Mouse (Mus musculus): ENCODE measurements around the gene Dach1.

The Dach1 gene

DNA sequence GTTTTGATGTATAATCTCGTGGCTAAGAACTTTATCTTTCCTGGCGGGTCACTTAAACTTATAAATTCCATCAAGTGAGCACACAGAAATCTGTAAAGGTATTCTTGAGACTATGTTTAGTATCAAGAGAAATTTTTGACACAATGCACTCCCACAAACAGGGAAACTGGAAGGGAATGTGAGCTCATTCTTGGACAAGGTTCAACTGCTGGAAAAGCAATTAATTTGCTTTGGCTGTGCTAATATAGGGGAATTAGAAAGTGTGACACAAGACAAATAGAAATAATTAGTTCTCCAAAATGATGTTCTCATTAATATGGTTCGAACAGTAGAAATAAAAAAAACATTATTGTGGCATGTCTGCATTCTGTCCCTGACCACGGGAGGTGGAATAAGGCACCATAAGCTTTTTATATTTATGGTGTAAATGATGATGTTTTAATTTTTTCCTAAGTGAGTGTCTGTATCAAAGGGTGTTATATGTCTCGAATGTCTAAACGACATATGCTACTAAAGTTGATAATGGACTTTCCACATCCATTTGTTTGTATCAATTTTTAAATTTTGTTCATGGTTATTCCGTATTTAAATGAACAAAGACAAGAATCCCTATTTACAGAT lies 354.9 kb downstream of the Dach1 start:
- DNase-seq = no peak

DNA sequence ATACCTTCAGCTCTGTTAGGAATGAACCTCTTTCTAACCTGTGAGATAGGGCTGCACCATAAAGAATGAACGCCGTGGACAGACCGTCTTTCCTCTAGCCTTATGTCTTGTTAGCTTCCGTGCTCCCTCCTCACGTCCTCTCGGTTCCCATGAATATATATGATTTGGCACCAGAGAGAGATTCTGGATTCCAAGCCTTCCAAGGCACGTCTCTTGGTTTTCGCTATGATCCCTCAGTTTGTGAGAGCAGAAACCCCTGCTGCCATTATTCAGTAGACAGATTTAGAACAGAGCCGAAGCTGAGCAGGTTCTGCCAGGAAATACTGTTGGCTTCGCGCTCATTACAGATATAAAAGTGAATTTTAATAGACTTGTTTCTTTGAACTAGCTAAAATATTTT lies 356.0 kb downstream of the Dach1 start:
- no peak for DNase-seq

GRCm38 (mm10) chr14:97795385-97795952 lies 374.1 kb downstream of the Dach1 start:
- no peak for DNase-seq

DNA sequence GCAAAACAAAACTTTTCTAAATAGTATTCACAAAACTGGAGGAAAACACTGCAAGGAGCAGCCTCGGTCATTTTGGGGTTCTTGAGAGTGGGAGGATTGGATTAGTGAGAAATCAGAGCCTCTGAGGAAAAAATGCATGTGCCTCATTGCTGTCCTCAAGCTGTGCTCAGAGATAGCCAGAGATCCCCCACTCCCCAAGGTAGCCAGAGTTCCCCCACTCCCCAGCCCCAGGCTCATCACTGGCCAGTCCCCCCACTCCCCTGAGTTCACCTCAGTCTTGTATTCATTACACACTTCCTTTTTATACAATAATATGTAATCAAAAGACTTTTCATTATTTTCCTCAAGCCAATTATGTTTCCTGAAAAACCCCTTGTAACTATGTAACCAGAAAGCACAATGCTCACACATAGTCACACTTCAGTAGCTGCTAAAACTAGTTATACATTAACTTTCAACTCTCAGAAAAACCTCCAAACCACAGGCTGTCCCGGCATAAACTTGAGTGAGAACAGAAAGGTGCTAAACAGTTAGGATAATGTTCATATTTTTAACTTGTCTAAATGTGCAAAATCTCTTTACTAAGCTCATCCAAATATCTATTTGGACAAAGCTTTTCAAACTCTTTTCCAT lies 395.3 kb downstream of the Dach1 start:
- DNase-seq = no peak

- DNase-seq = no peak
Measured at GRCm38 (mm10) chr14:97754400-97754799, 415.2 kb downstream of the Dach1 start.

DNA sequence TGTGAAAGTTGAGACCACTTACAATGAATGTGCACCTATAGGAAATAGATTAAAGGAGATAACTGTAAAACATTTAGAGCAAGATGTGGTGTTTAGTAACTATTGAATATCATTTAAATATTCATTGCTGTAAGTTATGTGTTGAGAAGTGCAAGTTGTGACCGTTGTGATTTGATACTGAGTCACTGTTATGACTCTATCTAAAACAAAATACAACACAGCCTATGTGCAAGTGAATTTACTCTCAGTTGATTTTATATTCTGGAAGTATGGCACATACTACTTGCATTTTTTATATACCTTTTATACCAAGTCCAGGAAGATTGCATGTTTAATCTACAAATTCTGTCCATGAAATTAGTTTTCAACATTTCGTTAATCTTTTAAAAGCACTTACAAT lies 415.6 kb downstream of the Dach1 start:
- DNase-seq = no peak

- DNase-seq = no peak
Measured at GRCm38 (mm10) chr14:97743252-97743651, 426.3 kb downstream of the Dach1 start.

DNA sequence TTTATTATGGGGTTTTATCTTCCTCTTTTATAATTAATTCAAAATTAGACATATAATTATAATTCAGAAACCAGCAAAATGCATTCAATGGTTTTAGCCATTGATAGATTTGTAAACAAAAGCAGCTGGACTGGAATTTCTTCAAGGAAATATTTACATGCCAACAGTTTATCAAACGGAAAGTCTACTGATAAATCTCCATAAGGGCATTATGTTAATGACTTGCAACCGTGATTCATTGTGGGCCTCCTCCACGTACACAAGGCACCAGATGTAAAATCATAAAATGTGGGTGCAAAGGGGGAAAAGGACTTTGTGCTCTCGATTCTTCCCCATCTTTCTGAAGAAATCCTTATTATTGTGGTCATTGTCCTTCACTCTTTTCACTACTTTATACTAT lies 426.8 kb downstream of the Dach1 start:
- DNase-seq = no peak
